Mouse (Mus musculus): ENCODE data around the gene Rap1gap2.

Rap1gap2 gene

DNA sequence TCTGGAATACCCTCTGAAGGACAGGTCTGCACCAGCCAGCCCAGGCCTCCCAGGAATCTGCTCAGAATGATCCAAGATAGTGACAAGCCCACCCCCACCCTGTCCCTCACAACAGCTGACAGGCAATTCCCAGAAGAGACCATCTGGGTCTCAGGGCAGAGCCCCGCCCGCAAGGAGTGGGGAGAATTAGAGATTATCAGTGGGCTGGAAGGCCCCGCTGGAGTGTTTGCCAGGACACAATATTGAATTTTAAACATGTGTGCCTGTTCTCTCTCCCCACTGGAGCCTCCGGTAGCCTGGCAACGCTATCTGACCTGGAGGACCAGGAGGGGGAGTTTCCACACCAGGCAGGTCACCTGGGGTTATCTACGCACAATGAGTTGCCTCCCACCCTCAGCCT lies 142.5 kb downstream of the Rap1gap2 start:
- intact Hi-C loops (cut with DNase I) = no loop called here

DNA sequence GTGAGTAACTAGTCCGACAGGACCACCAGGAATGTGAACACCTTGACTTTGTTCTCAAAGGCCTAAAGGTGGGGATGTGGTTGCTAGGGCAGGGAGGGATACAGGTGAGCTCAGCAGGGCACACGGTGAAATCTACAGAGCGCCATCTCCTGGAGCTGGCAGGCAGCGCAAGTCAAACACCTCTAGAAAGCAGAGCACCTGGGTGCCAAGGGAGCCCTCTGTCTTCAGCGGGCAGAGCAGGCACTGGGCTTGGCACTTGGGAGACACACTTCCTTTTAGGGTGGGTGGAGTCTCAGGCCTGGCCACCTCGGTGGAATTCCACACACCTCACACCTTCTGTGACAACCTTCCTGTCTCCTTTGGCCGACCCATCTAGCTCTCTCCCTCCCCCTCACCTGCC lies 145.0 kb downstream of the Rap1gap2 start:
- intact Hi-C loops (cut with DNase I) = no loop called here

DNA sequence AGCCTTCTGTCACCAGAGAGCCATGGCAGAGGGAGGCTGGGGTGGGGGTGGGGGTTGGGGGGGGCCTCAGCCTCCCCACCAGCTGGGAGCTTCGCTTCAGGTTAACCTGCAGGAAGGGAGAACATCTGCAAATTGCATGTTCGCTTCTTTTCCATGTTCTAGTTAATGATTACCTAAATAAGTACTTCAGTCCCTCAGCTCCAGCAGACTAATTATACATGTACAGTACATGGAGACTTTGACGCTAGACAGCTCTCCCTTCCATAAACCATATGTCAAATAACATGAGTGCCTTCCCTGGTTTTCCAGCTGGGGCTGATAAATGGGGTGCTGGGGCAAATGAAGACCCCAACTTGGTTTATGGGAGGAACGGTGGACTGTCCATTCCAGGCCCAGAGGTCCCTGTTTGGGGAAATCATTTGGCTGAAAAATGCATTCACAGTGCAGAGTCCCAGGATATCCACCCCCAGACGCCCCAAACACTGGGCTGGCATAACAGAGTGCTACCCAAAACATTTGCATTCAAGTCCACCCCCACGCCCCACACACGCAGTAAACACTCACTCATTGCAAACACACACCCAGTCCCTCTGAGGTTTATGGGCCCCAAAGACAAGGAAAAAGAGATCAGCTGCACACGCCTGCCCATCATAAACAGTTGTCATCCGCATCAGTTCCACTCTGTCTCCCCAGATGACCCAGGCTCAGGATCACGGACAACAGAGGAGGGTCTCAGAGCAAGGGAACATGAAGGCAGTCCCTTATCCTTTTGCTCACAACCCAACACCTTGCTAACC lies 146.3 kb downstream of the Rap1gap2 start:
- intact Hi-C loops (cut with DNase I) = no loop called here

DNA sequence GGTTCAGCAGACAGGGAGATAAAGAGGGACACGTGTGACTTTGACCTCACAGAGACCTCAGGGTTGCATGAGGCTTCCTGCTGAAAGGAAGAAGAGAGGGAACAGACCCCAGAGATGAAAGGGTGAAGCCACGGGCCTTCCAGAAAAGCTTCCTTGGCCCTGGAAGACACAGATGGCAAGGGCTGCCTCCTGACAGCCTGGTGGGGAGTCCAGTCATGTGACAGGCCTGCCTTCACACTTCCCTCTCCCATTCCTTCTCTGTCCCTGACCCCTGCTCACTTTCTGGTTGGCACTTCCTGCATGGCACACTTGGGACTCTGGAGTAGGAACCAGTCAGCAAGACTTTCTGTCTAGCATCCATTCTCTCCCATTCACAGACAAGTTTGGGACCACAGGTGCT lies 148.1 kb downstream of the Rap1gap2 start:
- intact Hi-C loops (cut with DNase I) = no loop called here

DNA sequence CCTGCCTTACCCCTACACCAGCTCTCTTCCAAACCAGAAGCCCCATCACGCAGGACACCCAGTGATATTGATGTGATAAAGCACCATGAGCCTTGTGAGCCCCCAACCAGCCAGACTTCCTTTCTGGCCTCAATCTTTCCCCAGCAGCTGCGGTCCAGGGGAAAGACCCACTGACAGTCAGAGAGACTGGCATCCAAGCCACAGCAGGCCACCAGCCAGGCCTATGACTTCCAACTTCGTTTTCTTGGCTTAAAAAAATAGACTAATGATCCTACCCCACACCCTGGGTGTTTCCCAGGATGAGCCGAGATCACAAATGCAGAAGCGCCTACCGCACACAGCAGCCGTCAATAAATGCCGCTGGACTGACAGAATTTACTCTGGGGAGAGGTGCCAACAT lies 151.1 kb downstream of the Rap1gap2 start:
- intact Hi-C loops (cut with DNase I) = no loop called here

DNA sequence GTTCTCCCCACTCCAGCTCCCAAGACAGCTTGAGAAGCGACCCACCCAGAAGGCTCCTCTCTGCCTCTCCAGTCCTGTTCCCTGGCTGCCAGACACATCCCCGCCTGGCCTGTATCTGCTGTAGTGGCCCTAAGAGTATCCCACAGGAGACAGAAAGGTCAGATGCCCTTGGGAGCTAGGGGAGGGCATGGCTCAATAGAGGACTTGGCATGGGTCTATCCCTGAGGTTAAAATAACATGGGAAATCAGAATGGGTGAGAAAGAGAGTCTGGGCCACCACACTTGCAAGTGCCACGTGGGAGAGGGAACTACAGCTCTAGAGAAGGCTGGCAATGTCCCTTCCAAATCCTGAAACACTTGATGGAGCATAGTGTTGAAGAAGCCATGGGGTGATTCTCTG lies 152.3 kb downstream of the Rap1gap2 start:
- intact Hi-C loops (cut with DNase I) = no loop called here

DNA sequence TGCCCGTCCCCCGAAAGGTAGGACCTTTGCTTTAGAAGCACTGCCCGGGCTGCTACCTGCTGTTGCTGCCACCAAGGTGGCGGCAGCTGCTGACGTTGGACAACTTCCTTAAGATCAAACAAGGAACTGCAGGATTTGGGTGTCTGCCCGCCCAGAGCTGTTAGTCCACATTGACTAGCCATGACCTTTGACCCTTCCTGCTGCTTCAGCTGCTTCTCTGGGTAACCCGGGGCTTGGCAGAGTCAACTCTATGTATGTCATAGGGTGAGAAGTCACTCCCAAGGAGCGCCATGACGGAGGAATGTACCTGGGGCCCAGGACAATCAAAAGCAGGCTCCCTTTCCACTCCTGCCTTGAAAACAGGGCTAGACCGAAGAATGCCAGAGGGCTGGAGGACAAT lies 153.5 kb downstream of the Rap1gap2 start:
- intact Hi-C loops (cut with DNase I) = no loop called here

DNA sequence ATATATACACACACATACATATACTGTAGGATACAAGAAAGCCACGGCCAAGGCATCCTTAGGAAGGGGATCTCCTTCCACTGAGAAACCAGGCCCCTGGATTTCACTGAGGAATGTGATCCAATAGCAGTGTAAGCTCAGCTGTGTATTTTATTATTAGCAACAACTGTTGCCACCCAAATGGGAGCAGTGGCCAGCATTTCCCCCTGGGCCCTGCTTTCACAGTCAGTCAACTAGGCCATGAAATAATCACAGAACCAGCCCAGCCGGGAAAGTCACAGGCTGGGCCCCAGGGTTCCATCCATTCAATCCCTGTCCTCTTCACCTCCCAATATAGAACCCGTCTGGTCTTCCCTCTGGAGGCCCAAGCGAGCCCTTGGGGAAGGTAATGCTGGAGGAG lies 162.2 kb downstream of the Rap1gap2 start:
- intact Hi-C loops (cut with DNase I) = no loop called here

DNA sequence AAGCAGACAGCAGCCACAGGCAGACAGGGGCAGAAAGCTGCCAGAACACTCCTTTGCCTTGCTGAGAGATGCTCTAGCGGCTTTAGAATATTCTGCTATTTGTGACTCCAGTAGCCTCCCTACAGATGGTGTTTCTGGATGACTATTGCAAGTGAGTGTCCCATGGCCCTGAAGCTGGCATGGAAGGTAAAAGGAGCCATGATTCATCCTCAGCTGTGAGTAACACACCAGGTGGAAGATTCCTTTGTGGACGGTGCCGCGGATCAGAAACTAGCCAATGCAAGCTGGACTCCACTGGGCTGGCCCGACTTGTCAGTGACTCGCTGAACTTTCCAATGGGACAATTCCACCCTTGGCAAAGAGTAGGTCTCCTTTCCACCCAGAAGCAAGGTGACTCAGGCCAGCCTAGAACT lies 162.7 kb downstream of the Rap1gap2 start:
- intact Hi-C loops (cut with DNase I) = no loop called here

DNA sequence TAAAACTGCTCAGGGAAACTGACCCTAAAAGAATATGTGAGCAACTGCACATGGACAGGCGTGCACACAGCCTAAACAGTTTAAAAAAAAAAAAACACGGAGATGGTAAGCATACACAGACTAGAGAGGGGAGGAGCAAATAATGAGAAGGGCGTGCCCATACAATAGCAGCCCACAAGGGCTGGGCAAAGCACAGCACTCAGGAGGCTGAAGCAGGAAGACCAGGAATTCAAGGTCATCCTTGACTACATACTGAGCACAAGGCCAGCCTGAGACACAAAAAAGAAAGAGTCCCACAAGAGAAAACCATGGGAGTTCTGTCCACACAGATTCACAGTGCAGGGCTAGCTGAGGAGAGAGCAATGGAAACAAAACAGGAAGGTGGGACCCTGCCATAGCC lies 165.1 kb downstream of the Rap1gap2 start:
- intact Hi-C loops (cut with DNase I) = no loop called here

DNA sequence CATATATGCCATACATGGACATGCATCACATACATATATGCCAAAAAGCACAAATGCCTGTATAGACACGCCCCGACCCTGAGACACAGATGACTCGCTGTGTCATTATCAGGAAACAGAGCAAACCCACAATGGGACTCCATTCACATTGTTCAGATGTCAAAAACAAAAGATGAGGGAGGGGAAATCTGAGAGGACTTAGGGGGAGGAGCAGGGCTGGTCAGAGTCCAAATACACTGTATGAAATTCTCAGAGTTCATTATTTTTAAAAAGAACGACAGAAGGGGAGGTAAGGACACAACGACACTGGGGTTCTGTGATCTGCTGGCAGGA lies 166.8 kb downstream of the Rap1gap2 start:
- intact Hi-C loops (cut with DNase I) = no loop called here

DNA sequence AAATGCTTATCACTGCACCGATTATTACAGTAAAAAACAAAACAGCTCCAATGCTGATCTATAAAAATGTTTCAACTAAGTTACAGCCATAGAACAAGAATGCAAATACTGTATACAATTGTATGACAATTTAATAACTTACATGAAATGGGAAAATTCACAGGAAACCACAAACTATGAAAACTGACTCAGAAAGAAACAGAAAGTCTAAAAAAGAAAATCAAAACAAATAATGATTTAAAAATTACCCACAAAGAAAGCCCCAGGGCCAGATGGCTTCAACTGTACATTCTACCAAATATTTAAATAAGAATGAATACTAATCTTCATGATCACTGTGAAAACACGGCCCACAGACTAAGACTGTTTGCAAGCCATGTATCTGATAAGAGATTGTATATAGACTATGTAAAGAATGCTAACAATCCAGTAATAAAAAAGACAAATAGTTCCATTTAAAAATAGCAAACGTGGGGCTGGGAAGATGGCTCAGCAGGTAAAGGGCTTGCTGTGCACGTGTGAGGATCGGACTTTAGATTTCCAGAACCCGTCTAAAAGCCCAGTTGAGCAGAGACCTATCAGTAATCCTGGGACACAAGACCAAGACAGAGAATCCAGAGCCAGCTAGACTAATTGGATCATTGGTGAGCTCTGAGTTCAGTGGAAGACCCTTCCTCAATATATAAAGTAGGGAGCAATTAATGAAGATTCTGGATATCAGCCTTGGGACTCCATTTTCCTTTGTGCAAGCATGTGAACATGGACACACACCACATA lies 167.4 kb downstream of the Rap1gap2 start:
- intact Hi-C loops (cut with DNase I) = no loop called here

DNA sequence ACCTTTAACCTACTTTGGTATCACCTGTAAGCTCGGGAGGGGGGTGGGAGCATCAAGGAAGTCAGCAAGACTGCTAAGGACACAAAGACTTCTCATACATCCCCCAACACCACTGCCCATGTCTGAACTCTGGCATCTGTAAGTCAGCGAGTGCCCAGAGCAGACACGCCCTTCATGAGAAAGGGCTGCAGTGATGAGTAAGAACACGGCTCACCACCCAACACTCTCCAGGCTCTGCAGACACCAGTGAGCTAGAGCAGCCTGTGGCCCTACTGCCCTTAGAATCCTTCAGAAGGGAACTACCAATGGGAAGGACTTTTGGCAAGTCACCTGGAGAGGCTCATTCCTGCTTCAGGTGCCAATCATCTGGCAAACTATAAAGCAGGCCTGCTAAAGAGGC lies 168.3 kb downstream of the Rap1gap2 start:
- intact Hi-C loops (cut with DNase I) = no loop called here

DNA sequence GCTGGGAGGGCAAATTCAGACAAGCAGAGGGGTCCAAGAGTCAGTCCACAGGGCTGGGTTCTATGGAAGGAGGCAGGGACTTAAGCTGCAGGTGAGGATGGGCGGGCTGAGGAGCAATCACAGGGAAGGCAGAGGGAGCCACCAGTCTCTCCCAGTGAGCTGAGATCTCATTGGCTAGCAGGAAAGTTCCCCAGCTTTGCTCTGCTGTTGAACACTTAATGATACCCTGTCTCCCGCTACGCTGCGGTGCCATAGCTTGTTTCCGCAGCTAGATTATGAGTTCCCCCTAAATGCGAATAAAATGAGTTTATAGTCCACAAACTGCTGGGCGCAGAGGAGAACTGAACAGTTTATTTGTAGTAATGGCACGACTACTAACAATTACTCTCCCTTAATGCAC lies 170.6 kb downstream of the Rap1gap2 start:
- intact Hi-C loops (cut with DNase I) = no loop called here

DNA sequence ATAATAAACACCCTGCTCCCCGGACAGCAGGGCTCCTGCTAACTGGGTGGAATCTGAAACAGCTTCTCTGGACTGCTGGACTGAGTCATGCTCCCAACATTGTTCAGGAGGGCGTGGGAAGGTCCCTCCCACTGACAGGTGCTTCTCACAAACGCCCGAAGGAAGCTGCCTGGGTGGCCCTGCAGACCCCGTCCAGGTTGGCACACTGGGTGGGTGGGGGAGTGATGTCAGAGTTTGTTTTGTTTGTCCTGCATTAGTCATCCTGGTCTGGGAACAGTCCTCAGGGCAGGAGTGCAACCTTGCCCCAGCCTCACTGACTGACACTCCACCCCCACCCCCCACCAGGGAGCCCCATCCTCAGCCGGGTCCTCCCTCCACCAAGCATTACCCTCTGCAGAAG lies 171.5 kb downstream of the Rap1gap2 start:
- intact Hi-C loops (cut with DNase I) = no loop called here

DNA sequence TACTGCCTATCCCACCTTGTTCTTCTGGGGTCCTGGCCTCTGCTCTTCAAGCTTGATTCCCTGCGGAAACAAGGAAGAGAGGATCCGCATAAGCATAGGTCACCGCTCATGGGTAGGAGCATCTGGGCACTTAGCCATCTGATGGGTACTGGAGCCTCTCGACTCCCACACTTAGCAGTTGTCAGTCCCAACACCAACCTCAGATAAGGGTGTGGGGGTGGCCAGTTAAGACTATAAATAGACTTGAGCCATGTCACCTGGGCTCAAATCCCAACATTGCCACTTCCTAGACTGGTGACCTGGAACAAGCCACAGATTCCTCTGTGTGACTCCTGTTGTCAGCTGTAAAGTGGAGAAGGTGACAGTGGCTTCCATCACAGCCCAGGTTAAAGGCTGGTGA lies 172.5 kb downstream of the Rap1gap2 start:
- intact Hi-C loops (cut with DNase I) = no loop called here

DNA sequence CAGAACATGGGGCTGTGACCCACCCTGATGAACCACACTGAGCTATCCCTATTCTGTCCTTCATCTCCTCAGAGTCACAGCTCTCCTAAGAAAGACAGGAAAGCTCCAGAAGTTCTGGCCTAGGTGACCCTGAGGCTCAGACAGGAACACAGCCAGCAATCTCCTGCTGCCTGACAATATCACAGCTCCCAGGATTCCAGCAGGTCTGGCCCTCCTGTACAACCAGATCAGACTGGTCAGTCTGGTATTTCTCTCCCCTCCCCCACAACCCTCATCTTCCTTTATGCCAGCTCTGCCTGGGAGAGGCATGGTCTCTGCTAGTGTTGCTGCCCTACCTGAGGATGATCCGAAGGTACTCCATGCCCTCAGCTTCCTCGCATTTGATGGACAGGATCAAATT lies 175.3 kb downstream of the Rap1gap2 start:
- intact Hi-C loops (cut with DNase I) = no loop called here

DNA sequence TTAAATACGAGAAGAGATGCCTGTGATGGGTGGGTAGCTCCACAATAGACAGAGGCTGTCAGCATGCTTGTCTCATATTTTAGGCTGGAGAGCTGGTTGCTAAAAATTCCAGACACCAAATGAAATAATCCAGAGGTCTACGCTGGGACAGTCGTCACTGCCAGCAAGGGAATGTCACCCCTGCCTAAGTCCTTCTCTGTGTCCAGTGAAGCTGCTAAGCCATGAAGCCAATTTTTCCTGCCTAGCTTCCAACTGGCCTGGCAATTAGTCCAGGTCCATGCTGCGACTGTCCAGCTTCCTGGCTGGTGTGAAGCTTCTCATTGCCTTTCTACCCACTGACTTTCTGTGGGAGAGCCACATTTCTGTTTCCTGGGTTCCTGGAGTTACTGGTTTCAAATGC lies 177.7 kb downstream of the Rap1gap2 start:
- intact Hi-C loops (cut with DNase I) = no loop called here

DNA sequence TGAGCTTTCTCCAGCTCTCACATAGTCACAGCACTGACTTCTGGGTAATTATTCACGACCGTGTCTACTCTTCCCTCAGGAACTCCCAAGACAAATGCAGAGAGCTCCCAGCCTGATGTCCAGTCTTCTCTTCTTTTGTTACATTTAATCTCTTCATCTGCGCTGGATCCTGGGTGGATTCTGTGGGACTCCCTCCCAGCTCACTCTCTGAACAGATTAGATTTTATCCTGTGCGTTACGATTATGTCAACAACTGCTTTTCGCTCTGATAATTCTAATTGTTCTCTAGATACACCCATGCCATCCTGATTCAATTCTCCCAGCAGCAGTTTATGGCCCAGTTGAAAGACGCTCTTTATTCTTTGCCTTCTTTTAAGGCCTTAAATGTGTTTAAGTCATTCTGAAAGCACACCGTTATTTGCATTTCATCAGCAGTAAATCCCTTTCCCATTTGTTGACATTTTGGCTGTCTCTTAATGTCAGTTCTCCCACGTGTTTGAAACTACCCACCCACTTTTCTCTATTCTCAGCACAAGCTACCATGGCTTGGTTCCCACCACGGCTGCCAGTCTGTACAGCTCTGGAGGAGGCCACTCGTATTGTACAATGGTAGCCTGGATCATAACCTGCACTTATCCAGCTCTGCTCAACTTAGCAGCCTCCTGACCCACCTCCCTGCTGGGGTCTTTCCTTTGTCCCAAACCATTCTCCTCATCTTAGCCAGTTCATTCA lies 180.8 kb downstream of the Rap1gap2 start:
- intact Hi-C loops (cut with DNase I) = no loop called here

DNA sequence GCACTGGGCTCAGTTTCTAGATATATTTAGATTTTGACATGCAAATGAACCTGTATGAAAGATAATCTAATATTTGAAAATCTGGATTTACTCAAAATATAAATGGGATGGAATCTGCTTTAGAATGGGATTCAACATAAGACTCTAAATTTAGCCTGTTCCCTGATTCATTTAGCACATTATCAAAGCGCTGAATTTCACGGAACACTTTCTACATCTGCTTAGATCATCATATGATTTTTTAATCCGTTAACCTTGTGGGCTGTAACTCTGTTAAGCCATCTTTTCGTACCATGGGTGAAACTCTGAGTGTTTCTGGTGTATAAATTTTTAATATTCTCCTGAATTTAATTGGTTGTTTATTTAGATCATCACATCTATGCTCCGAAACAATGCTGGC lies 184.4 kb downstream of the Rap1gap2 start:
- intact Hi-C loops (cut with DNase I) = no loop called here

DNA sequence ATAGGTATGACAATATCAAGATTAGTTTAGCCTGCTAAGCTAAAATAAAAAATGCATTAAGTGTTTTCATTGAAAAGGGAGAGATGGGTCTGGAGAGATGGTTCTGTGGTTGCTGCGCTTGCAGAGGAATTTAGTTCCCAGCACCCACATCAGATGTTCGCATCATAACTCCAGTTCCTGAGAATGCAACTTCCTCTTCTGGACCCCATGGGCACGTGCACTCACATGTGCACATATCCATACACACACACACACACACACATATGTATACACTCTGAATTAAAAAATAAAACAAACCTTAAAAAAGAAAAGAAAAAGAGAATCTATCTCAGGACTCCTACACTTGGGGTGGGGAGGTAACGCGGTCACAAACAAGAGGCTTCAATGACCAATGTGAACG lies 188.7 kb downstream of the Rap1gap2 start:
- intact Hi-C loops (cut with DNase I) = no loop called here

DNA sequence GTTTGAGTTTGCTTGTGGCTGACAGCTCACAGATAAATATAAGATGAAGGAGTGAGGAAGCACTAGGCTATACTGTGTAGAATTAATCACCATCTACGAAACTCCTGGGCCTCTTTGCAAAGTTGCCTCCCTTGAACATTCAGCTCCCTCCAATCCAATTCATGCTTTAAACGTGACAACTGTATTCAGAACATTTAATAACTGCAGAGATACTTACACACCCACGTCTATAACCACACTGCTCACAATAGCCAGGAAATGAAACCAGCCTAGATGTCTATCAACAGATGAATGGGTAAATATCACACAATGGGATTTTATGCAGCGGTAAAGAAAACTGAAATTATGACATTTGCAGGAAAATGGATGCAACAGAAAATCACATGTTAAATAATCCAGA lies 189.6 kb downstream of the Rap1gap2 start:
- intact Hi-C loops (cut with DNase I) = no loop called here
